Mouse (Mus musculus): ENCODE data around the gene Syn3. TPM values are rescaled to one million over a fixed set of nuclear protein-coding genes. Genes with fewer than 3 reads are reported as not detected.
"Not testable (repeated sequence)": the region's sequence is repeated elsewhere in the genome, so short reads cannot be mapped to it uniquely, and the experiment has no call there.

The Syn3 gene
- total RNA-seq, 2 experiments from 2014 or later = 5.0 to 6.8 TPM

DNA sequence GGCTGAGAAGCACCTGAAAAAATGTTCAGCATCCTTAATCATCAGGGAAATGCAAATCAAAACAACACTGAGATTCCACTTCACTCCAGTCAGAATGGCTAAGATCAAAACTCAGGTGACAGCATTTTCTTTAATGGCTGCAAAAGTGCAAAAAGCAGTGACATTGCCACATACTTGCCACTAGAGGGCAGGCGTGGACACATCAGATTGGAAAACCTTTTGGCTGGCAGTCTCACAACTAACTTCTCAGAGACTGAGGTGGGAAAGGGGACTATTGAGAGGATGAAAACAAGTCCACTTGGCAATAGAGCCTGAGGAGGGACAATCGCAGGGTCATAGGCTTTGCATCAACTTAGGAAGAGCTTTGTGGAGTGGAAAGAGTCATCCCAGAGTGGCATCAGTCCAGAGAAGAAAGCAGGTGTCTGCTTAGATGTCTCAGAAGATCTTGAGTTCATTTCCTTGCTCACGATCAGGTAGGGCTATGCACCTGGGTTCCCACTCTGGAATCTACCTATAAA, 25.0 kb downstream of the Syn3 start:
- no peak for DNase-seq (ENCODE audit: low spot score in 2 of 2)

DNA sequence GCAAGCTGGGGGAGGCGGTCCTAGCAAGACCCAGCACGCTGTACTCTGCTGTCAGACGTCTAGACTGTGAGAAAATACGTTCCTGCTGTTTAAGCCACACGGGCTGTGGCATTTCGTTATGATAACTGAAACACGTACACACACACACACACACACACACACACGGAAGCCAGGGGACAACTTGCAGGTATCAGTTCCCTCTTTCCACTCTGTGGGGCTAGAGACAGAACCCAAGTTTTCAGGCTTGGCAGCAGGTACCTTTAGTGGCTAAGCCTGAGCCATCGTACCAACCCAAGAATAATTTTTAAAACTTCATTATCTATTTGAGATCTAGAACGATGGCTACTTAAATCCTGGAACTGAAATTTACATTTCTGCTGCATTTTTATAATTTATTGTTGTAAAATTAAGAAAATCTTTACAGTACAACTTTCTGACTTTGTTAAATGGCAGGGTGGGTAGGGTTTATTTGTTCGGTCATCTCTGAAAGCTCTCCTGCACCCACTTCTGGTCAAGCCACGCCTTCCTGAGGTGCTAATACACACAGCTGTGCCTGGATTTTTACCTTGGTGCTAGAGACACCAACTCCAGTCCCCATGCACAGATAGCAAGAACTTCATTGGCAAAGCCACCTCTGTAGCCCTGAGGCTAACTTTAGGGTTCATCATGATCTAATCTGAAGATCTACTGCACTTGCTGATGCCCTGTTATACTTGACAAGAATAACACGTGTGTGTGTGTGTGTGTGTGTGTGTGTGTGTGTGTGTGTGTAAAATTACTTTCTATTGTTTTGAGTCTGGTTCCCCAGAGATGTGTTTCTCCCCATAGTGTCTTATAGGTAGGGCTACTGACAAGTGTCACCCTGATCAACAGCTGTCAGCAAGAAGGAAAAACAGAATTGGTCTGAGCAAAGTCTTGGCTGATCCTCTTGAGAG, 29.8 kb downstream of the Syn3 start:
- no peak for DNase-seq (ENCODE audit: low spot score in 2 of 2)

DNA sequence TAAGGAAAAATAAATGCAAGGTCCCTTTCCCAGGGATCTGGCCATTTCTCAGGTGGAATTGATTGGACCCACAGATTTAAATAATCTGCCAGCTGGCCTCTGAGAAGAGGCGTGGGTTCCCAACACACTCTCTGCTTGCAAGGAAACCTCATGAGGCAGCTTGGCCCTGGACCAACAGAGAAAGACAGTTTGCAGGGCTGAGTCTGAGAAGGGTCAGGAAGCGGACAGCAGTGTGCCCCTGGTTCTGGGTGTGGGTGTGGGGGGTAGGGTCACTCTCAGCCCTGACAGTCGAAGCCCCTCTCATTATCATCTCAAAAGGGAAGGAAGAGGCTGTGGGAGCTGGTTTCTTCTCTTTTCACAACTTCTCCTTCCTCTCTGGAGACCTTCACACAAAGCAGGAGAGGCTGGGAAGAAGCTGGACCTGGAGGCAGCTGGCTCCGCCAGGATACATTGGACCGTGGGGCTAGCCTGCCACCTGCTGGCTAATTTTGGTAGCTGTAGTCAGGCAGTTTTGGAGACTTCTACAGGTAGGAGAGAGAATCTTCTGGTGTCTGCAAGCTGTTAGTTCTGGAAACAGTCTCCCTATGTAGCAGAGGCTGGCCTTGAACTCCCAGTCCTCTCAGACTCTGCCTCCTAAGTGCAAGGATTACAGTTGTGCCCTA, 35.0 kb downstream of the Syn3 start:
- DNase-seq (ENCODE audit: low spot score in 2 of 2) = peak; percentile 63 to 69

DNA sequence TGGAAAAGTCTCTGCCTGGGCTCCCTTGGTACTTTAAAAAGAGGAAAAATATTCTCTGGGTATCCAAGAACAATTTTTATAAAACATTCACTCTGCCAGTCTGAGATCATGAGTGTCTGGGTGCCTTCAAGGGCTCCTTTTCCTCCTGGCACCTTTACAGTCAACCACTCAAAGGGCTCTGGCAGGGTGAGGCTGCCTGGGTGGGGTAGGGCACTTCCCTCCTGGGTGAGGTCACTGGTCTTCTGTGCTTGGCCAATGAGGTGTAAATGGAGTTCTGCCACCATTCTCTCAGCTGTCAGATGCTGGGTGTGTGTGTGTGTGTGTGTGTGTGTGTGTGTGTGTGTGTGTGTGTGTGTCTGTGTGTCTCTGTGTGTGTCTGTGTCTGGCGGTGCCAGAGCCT, 39.1 kb downstream of the Syn3 start:
- no peak for DNase-seq (ENCODE audit: low spot score in 2 of 2)

DNA sequence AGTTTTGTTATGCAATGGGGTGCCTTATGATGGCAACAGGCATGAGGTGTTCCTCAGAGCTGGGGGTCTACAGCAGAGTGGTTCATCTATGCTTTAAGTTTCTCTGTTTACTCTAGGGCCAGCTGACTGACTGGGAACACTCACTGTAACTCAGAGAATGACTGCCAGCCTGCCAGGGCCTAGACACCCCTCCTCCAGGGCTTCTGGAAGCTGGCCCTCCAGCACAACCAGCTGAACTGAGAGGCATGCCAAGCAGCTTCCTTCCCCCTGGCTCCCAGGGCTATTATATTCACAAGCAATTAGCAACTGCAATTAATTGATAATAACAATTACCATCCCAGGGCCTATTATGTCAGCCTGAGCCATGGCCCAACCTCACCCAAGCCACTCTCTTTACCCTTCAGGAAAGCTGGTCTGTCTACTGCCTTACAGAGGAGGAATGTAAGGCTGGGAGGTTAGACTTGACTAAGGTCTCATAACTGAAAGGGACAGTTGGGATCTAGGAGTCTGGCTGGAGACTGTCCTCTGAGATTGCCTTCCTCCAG, 41.0 kb downstream of the Syn3 start:
- no peak for DNase-seq (ENCODE audit: low spot score in 2 of 2)

DNA sequence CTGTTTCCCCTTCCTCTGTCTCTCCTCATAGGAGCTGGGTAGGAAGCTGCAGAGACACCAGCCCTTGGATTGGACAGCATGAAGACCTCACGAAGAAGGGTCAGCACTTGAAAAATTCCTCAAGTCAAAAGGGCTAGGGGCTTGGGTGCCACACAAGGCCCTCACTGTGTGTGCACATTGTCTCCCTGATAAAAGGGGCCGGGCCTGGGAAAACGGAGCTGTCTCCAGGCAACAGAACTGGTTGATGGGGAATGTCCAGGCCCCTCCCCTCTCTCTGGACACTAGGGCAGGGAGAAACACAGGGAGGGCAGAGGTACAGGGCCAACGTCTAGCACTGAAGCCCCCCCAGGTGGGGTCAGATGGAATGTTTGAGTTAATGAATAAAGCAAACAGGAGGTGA, 41.5 kb downstream of the Syn3 start:
- no peak for DNase-seq (ENCODE audit: low spot score in 2 of 2)

DNA sequence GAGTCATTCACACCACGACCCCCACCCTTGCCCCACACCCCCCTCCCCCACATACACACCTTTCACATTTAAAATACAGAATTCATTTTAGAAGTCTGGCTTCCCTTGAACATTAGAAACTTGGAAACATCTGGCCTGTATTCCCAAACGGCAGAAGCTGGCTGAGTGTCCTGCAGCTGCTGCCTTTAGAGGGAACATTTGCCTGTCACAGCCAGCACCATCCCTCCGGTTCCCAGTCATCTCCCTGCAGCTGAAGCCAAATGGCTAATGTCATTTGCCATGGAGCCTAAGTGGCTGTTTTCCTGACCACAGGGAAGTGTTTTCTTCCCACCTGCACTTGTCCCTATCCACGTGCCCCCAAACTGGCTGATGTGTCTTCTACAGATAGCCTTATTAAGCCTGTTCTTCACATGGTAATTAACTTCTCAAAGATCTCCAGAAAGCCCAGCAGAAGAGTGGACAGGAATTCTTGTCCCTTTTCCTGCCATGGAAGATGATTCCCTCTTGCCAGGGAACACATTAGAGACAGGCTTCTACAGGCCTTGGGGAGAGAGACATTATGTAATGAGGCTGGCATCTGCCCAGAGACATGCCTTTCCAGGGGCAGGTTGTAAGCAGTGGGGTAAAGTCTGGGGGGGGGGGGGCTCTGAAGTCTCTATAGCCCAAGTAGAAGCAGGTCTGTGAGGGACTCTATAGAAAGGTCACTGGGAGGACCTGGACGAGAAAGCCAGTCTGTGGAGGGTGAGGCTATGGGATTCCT, 43.2 kb downstream of the Syn3 start:
- no peak for DNase-seq (ENCODE audit: low spot score in 2 of 2)

DNA sequence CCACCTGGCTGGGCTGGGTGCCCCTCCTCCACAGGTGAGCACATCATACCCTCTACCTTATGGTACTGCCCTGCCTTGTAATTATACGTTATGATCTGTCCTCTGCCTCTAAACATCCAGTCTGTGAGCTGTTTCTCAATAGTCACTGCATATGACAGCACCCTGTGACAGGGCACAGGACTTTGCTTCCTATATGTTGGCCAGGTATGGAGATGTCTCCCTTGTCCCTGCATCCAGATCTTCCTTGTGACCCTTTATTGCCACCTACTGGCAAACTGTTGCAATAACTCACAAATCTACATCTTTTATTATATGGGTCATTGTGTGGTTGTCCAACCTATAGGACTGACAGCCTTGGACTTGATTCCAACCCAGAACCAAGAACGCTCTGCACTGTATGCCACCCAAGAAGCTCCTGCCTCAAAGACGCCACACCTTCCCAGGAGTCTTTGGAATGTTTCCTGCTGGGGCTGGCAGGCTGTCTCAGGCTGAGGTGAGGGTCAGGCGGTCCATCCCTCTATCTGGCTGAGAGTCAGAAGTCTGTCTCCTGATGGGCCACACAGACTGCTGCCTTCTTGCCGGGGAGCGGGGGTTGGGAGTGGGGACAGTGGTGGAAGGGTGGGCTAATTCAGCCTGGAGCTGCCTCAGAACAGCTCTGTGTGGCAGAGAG, 46.2 kb downstream of the Syn3 start:
- DNase-seq (ENCODE audit: low spot score in 2 of 2) = no peak

DNA sequence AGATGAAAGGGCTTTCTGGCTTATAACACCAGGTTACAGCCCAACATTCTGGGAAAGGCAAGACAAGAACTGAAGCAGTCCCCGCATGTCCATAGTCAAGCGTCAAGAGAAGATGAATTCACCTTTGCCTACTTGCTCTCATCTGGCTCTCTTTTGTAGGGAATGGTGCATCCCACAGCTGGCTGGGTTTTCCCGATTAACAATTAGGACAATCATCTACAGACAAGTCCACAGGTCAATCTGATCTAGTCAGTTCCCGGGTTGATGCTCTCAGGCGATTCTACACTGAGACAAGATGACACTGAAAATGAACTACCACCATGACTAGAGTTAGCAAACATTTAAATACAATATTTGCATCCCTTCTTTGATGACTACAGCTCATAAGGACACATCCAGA, 47.4 kb downstream of the Syn3 start:
- no peak for DNase-seq (ENCODE audit: low spot score in 2 of 2)

DNA sequence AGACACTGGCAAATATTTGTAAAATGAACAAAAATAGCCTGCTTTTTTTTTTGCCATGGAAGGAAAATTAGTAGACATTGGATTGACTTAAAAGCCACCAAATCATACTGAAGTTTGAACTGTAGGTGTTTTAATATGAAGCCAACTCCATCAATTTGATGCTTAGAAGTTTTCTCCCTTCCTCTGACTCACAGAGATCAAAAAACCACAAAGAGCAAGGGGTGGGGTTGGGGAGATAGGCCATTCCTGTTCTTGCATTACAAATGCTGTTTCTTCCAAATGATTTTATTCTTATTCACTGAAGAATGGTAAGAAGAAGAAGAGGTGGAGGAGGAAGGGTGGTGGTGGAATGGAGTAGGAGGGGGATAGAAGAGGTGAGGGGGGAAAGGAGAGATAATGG, 52.0 kb downstream of the Syn3 start:
- no peak for DNase-seq (ENCODE audit: low spot score in 2 of 2)

DNA sequence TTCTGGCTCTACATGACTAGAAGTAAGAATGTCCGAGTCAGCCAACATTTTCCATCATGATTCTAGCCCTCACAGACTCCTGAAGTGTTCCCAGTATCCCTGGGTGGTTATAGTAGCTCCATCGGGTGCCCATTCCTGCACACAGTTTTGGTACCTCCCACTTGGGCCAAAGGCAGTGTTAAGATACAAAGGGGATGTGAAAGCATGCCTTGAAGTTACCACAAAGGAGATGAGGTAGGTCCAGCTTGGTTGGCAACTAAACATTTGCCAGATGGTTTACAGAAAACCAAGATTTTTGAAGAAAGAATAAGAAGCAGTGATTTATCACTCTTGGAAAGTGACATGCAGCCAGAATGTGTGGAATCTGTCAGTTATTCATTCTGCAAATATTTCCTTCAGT, 53.5 kb downstream of the Syn3 start:
- no peak for DNase-seq (ENCODE audit: low spot score in 2 of 2)

DNA sequence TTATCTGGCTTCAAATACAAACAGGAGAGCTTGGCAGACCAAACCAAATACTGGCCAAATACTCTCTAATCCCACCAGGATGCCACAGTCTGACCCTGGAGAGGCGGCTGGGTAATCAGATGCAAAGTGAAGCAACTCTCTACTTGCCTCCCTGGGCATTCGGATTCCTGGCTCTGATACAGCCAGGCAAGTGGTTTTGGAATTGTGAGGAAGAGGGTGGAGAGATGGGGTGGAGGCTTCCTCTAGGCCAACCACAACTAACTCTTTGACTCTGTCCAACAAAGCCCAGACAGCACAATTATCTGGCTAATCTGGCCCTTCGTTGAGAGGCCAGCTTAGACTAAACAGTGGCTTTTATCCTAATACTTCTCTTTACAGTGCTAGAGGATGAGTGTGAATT, 54.0 kb downstream of the Syn3 start:
- DNase-seq (ENCODE audit: low spot score in 2 of 2) = no peak

DNA sequence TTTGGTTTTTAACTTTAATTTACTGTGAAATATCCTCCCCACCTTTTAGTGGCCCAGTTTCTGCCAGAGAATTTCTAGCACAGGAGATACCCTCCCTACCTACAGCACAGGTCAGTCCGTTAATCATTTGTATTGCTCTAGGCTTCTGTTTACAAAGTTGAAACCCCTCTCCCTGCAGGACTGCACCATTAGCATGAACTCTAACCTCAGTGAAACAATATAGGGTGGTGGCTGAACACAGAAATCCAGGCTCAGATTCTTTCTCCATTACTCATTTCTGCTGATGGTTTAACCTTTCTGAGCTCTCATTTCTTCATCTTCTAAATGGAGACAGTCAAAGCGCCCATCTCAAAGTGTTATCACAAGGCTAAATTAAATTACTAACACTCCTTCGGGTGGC, 56.9 kb downstream of the Syn3 start:
- DNase-seq (ENCODE audit: low spot score in 2 of 2) = no peak

DNA sequence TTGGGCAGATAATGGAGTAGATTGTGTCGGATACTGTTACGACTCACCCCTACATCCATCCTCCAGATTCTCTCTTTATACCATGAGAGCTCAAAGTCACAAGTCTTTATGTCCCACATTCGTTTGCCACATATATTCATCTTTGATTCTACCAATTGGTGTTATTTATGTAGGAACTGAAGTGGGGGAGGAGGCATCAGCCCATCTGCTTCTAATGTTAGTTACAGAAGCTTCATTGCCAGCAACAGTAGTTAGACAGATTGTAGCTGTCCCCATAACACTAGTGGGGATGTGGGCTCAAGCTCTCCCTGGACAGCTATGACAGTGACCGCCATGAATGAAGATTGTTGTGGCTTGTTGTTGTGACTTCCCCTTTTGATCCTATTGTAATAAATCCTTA, 59.1 kb downstream of the Syn3 start:
- DNase-seq (ENCODE audit: low spot score in 2 of 2) = no peak

DNA sequence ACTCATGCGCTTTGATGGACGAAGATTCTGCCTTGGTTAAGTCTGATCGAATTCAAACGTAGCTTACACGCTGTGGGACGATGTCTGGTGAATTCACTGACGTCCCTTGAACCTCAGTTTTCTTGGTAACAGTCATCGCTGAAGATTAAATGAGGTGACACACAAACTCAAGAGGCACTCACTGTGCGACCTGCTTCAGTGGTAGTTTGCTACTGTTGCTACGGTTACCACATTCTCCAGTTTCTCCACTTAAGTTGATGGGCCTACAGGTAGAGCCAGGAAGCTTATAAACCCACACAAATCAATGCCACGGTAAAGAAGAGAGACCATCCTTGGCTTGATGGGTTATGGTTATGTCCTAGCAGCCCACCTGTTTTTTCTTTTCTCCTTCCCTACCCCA, 61.4 kb downstream of the Syn3 start:
- DNase-seq (ENCODE audit: low spot score in 2 of 2) = no peak

DNA sequence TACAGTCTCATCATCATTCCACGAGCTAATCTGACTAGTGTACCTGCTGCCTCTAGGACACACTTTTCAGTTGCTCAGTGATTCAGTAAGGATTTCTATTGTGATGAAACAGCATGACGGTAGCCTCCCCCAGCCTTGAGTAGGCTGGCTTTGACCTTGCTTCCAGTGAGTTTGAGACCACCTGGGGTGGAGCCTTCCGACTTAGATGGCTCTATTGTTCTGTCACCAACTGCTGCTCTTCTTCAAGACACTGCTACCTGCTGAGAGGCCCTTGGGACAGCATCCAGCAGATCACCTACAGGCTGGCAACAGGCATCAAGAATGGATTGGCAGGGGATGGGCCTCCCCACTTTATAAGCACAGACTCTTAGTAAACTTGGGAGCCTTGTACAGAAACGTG, 63.7 kb downstream of the Syn3 start:
- DNase-seq (ENCODE audit: low spot score in 2 of 2) = not testable (repeated sequence)

DNA sequence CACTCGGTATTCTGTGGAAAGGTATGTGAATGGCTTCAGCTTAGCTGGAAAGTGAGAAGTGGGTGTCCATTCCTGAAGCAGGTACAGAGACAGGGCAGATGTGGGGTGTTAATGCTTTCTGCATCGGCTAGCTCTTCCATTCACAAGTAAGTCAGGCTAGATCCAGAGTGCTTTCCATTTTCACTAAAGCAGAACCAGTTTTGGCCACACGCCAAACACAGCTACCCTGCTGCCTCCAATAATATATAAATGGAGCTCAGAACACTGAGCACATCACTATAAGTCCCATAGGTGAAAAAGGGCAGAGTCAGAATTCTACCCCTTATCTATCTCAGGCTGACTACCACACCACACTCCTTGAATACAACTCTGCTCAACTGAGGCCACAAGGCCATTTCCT, 69.0 kb downstream of the Syn3 start:
- DNase-seq (ENCODE audit: low spot score in 2 of 2) = no peak

DNA sequence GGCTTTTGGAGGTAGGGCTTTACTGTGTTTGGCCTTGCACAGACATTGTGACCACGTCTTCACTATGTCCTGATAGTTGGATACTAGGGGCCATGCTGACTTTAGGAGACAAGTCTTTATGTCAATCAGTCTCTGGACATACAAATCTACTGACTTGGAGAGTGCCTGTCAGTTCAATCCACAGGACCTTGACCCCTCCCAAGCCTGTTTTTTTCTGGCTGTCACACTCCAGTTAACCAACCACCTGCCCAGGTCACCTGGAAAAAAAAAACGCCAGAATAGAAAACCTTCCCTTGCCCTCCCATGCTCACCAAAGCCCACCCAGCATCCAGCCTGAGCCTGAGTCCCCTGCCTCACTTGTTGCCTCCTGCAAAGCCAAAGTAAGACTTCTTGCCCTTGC, 70.7 kb downstream of the Syn3 start:
- DNase-seq (ENCODE audit: low spot score in 2 of 2) = no peak

DNA sequence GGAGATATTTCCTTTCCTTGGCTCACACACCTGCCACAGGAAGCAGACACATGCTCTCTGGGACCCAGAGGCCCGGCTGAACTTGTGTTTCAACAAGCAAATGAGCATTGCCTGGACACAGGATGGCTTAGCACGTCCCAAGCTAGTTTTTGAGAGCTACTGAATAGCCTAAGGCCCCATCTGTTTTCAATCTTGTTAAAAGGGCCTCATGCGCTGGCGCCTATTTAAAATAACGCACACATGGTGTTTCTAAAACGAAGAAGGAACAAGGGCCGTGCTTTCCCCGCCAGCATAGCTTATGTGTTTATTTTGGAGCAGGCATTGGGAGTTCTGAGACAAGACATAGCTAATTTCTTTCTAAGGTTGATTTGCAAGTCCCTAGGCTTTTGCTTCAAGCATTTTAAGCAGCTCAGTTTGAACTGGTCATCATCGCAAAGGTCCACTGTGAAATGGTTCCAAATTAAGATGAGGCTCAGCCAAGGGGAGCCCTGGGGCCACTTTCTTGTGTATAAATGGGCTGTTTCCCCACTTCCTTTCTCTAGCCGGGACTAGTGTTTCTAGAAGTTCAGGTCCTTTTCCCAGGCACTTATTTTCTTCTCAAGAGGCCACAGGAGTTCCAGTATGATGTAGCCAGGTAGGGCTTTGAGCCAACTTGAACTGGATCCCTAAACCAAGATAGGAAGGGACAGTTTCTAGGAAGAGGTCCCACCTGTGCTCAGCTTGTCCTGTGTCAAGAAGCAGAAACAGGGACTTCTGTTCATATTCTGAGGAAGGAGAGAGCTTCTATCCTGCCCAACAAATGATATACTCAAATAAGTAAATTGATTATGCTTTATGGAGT, 72.8 kb downstream of the Syn3 start:
- DNase-seq (ENCODE audit: low spot score in 2 of 2) = no peak

All from adrenal gland, postnatal 4 days (tissue).